15 mouse cellular contexts compared by ENCODE assay signal in the genomic region with DNA sequence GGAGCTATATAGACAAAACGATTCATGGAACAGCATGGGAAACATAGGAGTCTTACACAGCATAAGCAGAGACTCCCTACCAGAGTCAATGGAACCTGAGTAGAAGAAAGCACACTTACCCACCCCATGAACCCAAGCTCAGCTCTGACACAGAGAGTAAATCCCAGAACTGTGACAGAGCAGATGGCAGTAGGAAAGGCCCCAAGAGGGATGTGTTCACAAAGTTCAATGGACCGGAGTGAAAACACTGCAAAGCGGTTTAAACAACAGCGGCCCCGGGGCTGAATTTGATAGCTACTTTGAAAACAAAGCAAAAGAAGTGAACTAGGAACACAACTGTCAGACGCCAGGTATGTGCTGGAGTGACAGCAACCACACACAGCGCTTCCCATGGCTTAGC. TPM values are rescaled to one million over a fixed set of nuclear protein-coding genes. Genes with fewer than 3 reads are reported as not detected.
A peak's percentile ranks its signal among the peaks of the same experiment; 100 is the strongest.
DNase-seq lines count a peak whose midpoint lies in the region; ATAC-seq and TF ChIP-seq lines count a peak whose summit lies in the region.
"Had no signal": no experiment of that assay in that cellular context is flagged by ENCODE, and none has a peak within 500 bp of the region (broad histone marks: within the 10 kb centered on the region; RNA-seq: fewer than 3 reads in every experiment).

No protein-coding gene starts in this region.

- TF ChIP-seq CTCF in lung, embryonic 14.5 days (IDR thresholded peaks at IDR 0.05; ENCODE audit: low read depth) = no peak

- H3K79me2 ChIP-seq in macrophage (ENCODE audit: inconsistent target) = peaks cover 79% of the 10 kb centered on the region

- peaks cover 54% of the 10 kb centered on the region for H3K4me1 ChIP-seq in heart, embryonic 13.5 days
- peaks cover 28% of the 10 kb centered on the region for H3K4me1 ChIP-seq in lung, embryonic 14.5 days (ENCODE audit: insufficient read depth)
- H3K4me1 ChIP-seq in embryonic facial prominence, embryonic 10.5 days = peaks cover 13% of the 10 kb centered on the region
- H3K4me1 ChIP-seq: forebrain, embryonic 15.5 days had no signal

- peak overlapping the region; percentile 28; the same call in 1 of the 2 replicates for H3K27ac ChIP-seq in heart, embryonic 13.5 days (replicated peaks)
- peak overlapping the region; percentile 1; the same call in 1 of the 2 replicates for H3K27ac ChIP-seq in lung, embryonic 14.5 days (ENCODE audit: low read depth)
- H3K27ac ChIP-seq in embryonic facial prominence, embryonic 10.5 days (replicated peaks) = 0 out of 2 replicates have a peak overlapping the region, but pooled peaks have one; percentile 35
- peak overlapping the region; percentile 82 for H3K27ac ChIP-seq in macrophage
- H3K27ac ChIP-seq: forebrain, embryonic 15.5 days; intestine, embryonic 15.5 days had no signal

- H3K9me3 ChIP-seq in heart, embryonic 13.5 days = no peaks in the 10 kb centered on the region
- no peaks in the 10 kb centered on the region for H3K9me3 ChIP-seq in lung, embryonic 14.5 days (ENCODE audit: low read depth, low read length)
- H3K9me3 ChIP-seq in embryonic facial prominence, embryonic 10.5 days = no peaks in the 10 kb centered on the region
- H3K9me3 ChIP-seq: forebrain, embryonic 15.5 days; intestine, embryonic 15.5 days; megakaryocyte, embryonic 14.5 days had no signal

- WGBS in heart, embryonic 13.5 days = 75% methylated on average over 7 of the region's 7 CpGs
- 41% methylated on average over 7 of the region's 7 CpGs for WGBS in lung, embryonic 14.5 days
- 48% methylated on average over 7 of the region's 7 CpGs for WGBS in embryonic facial prominence, embryonic 10.5 days
- WGBS in macrophage (ENCODE audit: missing documents) = 82% methylated on average over 7 of the region's 7 CpGs

- H3K4me3 ChIP-seq in heart, embryonic 13.5 days = no peak overlapping the region
- H3K4me3 ChIP-seq in lung, embryonic 14.5 days (ENCODE audit: low read depth, low read length) = no peak overlapping the region
- H3K4me3 ChIP-seq in embryonic facial prominence, embryonic 10.5 days = no peak overlapping the region
- no peak overlapping the region for H3K4me3 ChIP-seq in macrophage (ENCODE audit: inconsistent target)
- H3K4me3 ChIP-seq: forebrain, embryonic 15.5 days; intestine, embryonic 15.5 days; megakaryocyte, embryonic 14.5 days had no signal

- no peak for DNase-seq in heart, adult 18-20 months
- no peak for DNase-seq in lung, embryonic 14.5 days
- DNase-seq in lung, postnatal 25 days (ENCODE audit: low spot score) = no peak
- DNase-seq in embryonic facial prominence, embryonic 10.5 days (ENCODE audit: low spot score) = peak; percentile 40
- no peak for DNase-seq in gastrocnemius, postnatal 36 days
- DNase-seq in layer of hippocampus, adult 8-10 months (ENCODE audit: low spot score in 2 of 2) = no peak
- DNase-seq: B cell, adult 2 months; cerebellum, adult 2 months; right cerebral cortex, postnatal 14 days had no signal

- H3K27me3 ChIP-seq in heart, embryonic 13.5 days (replicated peaks) = no peaks in the 10 kb centered on the region
- H3K27me3 ChIP-seq in lung, embryonic 14.5 days (ENCODE audit: insufficient read depth, low read length) = no peaks in the 10 kb centered on the region
- no peaks in the 10 kb centered on the region for H3K27me3 ChIP-seq in embryonic facial prominence, embryonic 10.5 days (replicated peaks; ENCODE audit: low read depth, poor library complexity, severe bottlenecking)
- H3K27me3 ChIP-seq: forebrain, embryonic 15.5 days; intestine, embryonic 15.5 days; megakaryocyte, embryonic 14.5 days; Patski had no signal

- intact Hi-C loops in gastrocnemius, postnatal 36 days (cut with DNase I) = no loop called here

- H3K36me3 ChIP-seq in heart, embryonic 13.5 days = peaks cover 6% of the 10 kb centered on the region; the same call in 1 of the 2 replicates
- H3K36me3 ChIP-seq in lung, embryonic 14.5 days (ENCODE audit: insufficient read depth) = no peaks in the 10 kb centered on the region
- no peaks in the 10 kb centered on the region for H3K36me3 ChIP-seq in embryonic facial prominence, embryonic 10.5 days (replicated peaks)
- peaks cover 12% of the 10 kb centered on the region; the same call in 1 of the 2 replicates for H3K36me3 ChIP-seq in macrophage (ENCODE audit: inconsistent target)
- H3K36me3 ChIP-seq: forebrain, embryonic 15.5 days; intestine, embryonic 15.5 days had no signal

- ATAC-seq in heart, embryonic 13.5 days (ENCODE audit: extremely low read depth, insufficient number of reproducible peaks, low FRiP score, low TSS enrichment) = no peak
- ATAC-seq in lung, embryonic 14.5 days (ENCODE audit: insufficient read depth) = no peak
- ATAC-seq: forebrain, embryonic 15.5 days; Patski had no signal

- peak overlapping the region; percentile 57 for H3K4me2 ChIP-seq in heart, embryonic 13.5 days
- 0 out of 2 replicates have a peak overlapping the region, but pooled peaks have one; percentile 20 for H3K4me2 ChIP-seq in lung, embryonic 14.5 days
- H3K4me2 ChIP-seq: forebrain, embryonic 15.5 days; intestine, embryonic 15.5 days had no signal

- no peak overlapping the region for H3K9ac ChIP-seq in heart, embryonic 13.5 days
- H3K9ac ChIP-seq in lung, embryonic 14.5 days = no peak overlapping the region
- H3K9ac ChIP-seq: forebrain, embryonic 15.5 days; intestine, embryonic 15.5 days had no signal

RNA-seq across cellular contexts. Expression of a gene that starts 36.0 kb away (rescaled TPM):
- polyA plus RNA-seq in heart, embryonic 13.5 days (2015; fragmentation: Nextera tagmentation; extraction: Ambion mirVana) = 6.9 and 7.4 TPM in 2 replicates
- 10 to 100 TPM; 17.0 to 17.3 TPM for total RNA-seq in heart, adult 18-20 months (2021)
- polyA plus RNA-seq in lung, embryonic 14.5 days (2014; fragmentation: Nextera tagmentation; extraction: Ambion mirVana) = 5.4 and 6.0 TPM in 2 replicates
- 3.0 and 3.7 TPM in 2 replicates for polyA plus RNA-seq in embryonic facial prominence, embryonic 10.5 days (2016; fragmentation: Nextera tagmentation; extraction: Ambion mirVana)
- 10 to 100 TPM; 10.4 to 61.8 (median 36.3) TPM for total RNA-seq in macrophage (2018; cell fraction: chromatin; rRNA removed)
- 10 to 100 TPM; 12.6 to 39.4 (median 26.0) TPM for total RNA-seq in macrophage (2018; cell fraction: cytosol; rRNA removed)
- total RNA-seq in macrophage (2018; cell fraction: nucleus; rRNA removed) = 100 to 1,000 TPM in 1 of 26 experiments, 10 to 100 TPM in 25; 23.8 to 120 (median 42.5) TPM
- polyA plus RNA-seq in macrophage (2018) = 28.4 to 51.9 TPM (median 28.8 TPM) in 3 replicates
- under 1 TPM; 0.39 to 0.48 TPM for total RNA-seq in gastrocnemius, postnatal 36 days (2021)
- total RNA-seq in layer of hippocampus, adult 8-10 months (2022) = 1 to 10 TPM; 3.4 to 7.7 (median 4.9) TPM

RNA-seq across cellular contexts. Expression of a gene that starts 57.2 kb away (rescaled TPM):
- polyA plus RNA-seq in heart, embryonic 13.5 days (2015; fragmentation: Nextera tagmentation; extraction: Ambion mirVana) = 70.3 and 70.6 TPM in 2 replicates
- total RNA-seq in heart, adult 18-20 months (2021) = 10 to 100 TPM; 59.7 to 80.6 TPM
- polyA plus RNA-seq in lung, embryonic 14.5 days (2014; fragmentation: Nextera tagmentation; extraction: Ambion mirVana) = 64.1 and 70.1 TPM in 2 replicates
- polyA plus RNA-seq in embryonic facial prominence, embryonic 10.5 days (2016; fragmentation: Nextera tagmentation; extraction: Ambion mirVana) = 62.1 and 69.7 TPM in 2 replicates
- 1 to 10 TPM in 25 of 26 experiments, not detected in 1; 1.0 to 6.5 (median 2.3) TPM for total RNA-seq in macrophage (2018; cell fraction: chromatin; rRNA removed)
- 10 to 100 TPM; 27.5 to 43.7 (median 35.1) TPM for total RNA-seq in macrophage (2018; cell fraction: cytosol; rRNA removed)
- 10 to 100 TPM in 12 of 26 experiments, 1 to 10 TPM in 14; 4.1 to 18.3 (median 8.8) TPM for total RNA-seq in macrophage (2018; cell fraction: nucleus; rRNA removed)
- polyA plus RNA-seq in macrophage (2018) = 34.4 to 49.4 TPM (median 38.9 TPM) in 3 replicates
- total RNA-seq in gastrocnemius, postnatal 36 days (2021) = 10 to 100 TPM; 60.5 to 64.7 TPM
- 10 to 100 TPM; 61.7 to 77.9 (median 67.9) TPM for total RNA-seq in layer of hippocampus, adult 8-10 months (2022)

Comparison
In these comparisons a context has a peak if more than half of its experiments do, and no peak if none do; other contexts are left out.
1. H3K27ac ChIP-seq: peak in every context shown above with its lines; median percentile 82 in macrophage; 35 in embryonic facial prominence, embryonic 10.5 days; 28 in heart, embryonic 13.5 days; 1 in lung, embryonic 14.5 days.